In the genomic region with DNA sequence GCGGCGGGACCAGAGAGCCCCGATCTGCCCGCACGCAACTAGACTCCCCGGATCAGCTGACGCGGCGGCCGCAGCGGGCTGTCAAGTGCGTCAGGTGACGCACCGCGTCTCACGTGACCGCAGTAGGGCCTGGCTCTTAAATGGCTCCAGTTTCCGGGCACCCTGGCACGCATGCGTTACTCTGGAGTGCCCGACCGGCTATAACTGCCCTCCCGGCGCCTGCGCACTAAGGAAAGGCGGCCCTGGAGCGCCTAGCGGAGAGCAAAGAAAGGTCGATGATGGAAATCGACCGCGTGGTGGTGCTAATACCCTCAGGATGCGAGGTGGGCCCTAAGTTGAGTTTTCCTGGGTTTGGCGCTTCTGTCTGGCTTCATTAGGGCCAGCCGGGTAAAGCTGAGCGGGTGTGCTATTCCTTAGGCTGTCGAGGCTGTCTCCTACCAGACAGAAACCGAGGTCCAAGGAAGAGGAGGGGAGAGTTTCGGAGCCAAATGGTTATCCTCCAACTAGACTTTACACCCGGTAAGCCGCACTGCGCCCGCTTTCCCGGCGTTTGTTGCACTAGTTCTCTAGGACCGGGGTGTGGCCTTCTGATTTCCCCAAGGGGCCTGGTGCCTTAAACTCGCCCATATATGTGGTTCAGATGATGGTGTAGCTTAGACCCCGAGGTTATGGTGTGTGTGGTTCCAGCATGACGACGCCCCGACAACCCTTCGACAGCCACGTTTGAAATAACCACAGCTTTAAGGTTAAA, we compare ENCODE assay signal across 8 mouse cellular contexts. TPM values are rescaled to one million over a fixed set of nuclear protein-coding genes. Genes with fewer than 3 reads are reported as not detected.
A peak's percentile ranks its signal among the peaks of the same experiment; 100 is the strongest.
DNase-seq lines count a peak whose midpoint lies in the region; ATAC-seq and TF ChIP-seq lines count a peak whose summit lies in the region.

Gene Atp6v0d1, minus strand, starts transcription at position 96 of the 751 bp plus-strand sequence.

- peak within 1 kb of the TSS; percentile 80 for H3K4me2 ChIP-seq in heart, embryonic 15.5 days
- H3K4me2 ChIP-seq in liver, embryonic 14.5 days (ENCODE audit: low read depth): peak within 1 kb of the TSS; percentile 99
- H3K4me2 ChIP-seq in neural tube, embryonic 11.5 days (ENCODE audit: low read depth): peak within 1 kb of the TSS; percentile 93
- peak within 1 kb of the TSS; percentile 90 for H3K4me2 ChIP-seq in stomach, postnatal 0 days (replicated peaks; ENCODE audit: low read depth)

- H3K27ac ChIP-seq in forebrain, embryonic 10.5 days: peak within 1 kb of the TSS; percentile 86
- peak within 1 kb of the TSS; percentile 81 for H3K27ac ChIP-seq in heart, embryonic 15.5 days
- peak within 1 kb of the TSS; percentile 72 for H3K27ac ChIP-seq in liver, embryonic 14.5 days
- 0 out of 2 replicates have a peak within 1 kb of the TSS, but pooled peaks have one; percentile 62 for H3K27ac ChIP-seq in neural tube, embryonic 11.5 days (ENCODE audit: low read depth, low read length)
- peak within 1 kb of the TSS; percentile 91 for H3K27ac ChIP-seq in stomach, postnatal 0 days (replicated peaks)

- peak; percentile 98 for TF ChIP-seq CTCF in liver, embryonic 14.5 days (IDR thresholded peaks at IDR 0.05; ENCODE audit: low read depth)
- TF ChIP-seq CTCF in stomach, postnatal 0 days (IDR thresholded peaks at IDR 0.05; ENCODE audit: low read depth): peak; percentile 93

- ATAC-seq in heart, embryonic 15.5 days (replicated peaks; ENCODE audit: insufficient number of reproducible peaks, insufficient read depth, low FRiP score, low read depth): peak; percentile 98
- peak; percentile 98 for ATAC-seq in liver, embryonic 14.5 days (ENCODE audit: insufficient read depth)
- peak; percentile 98 for ATAC-seq in neural tube, embryonic 11.5 days (ENCODE audit: insufficient read depth, low FRiP score, low TSS enrichment)
- ATAC-seq in stomach, postnatal 0 days (ENCODE audit: low FRiP score, low TSS enrichment): peak; percentile 98

- peak within 1 kb of the TSS; percentile 86 for H3K9ac ChIP-seq in heart, embryonic 15.5 days
- peak within 1 kb of the TSS; percentile 87 for H3K9ac ChIP-seq in liver, embryonic 14.5 days (replicated peaks)
- H3K9ac ChIP-seq in neural tube, embryonic 11.5 days (ENCODE audit: low read length): peak within 1 kb of the TSS; percentile 85
- H3K9ac ChIP-seq in stomach, postnatal 0 days (ENCODE audit: low read length): peak within 1 kb of the TSS; percentile 91

- no peaks in the 10 kb centered on the region for H3K9me3 ChIP-seq in forebrain, embryonic 10.5 days
- H3K9me3 ChIP-seq in heart, embryonic 15.5 days (replicated peaks): no peaks in the 10 kb centered on the region
- H3K9me3 ChIP-seq in liver, embryonic 14.5 days (ENCODE audit: control insufficient read depth, low read length): no peaks in the 10 kb centered on the region
- no peaks in the 10 kb centered on the region for H3K9me3 ChIP-seq in neural tube, embryonic 11.5 days (ENCODE audit: control insufficient read depth, low read length)
- no peaks in the 10 kb centered on the region for H3K9me3 ChIP-seq in stomach, postnatal 0 days (ENCODE audit: control insufficient read depth, low read length)

- peaks cover 8% of the 10 kb centered on the region for H3K27me3 ChIP-seq in forebrain, embryonic 10.5 days (ENCODE audit: poor library complexity, severe bottlenecking)
- no peaks in the 10 kb centered on the region for H3K27me3 ChIP-seq in heart, embryonic 15.5 days
- H3K27me3 ChIP-seq in liver, embryonic 14.5 days (ENCODE audit: control insufficient read depth, insufficient read depth, low read length): no peaks in the 10 kb centered on the region; the same call in 1 of the 2 replicates
- no peaks in the 10 kb centered on the region for H3K27me3 ChIP-seq in neural tube, embryonic 11.5 days (ENCODE audit: control insufficient read depth, insufficient read depth, low read length)
- H3K27me3 ChIP-seq in stomach, postnatal 0 days (ENCODE audit: control insufficient read depth, insufficient read depth, low read length): no peaks in the 10 kb centered on the region

- 4% methylated on average over 52 of the region's 53 CpGs for whole genome bisulfite sequencing in forebrain, embryonic 10.5 days
- 3% methylated on average over 53 of the region's 53 CpGs for WGBS in heart, embryonic 15.5 days
- 3% methylated on average over 52 of the region's 53 CpGs for WGBS in liver, embryonic 14.5 days (ENCODE audit: insufficient replicate concordance)
- 3% methylated on average over 52 of the region's 53 CpGs for WGBS in neural tube, embryonic 11.5 days
- 3% methylated on average over 53 of the region's 53 CpGs for WGBS in stomach, postnatal 0 days

- peaks cover 28% of the 10 kb centered on the region for H3K4me1 ChIP-seq in forebrain, embryonic 10.5 days
- H3K4me1 ChIP-seq in heart, embryonic 15.5 days (replicated peaks): peaks cover 29% of the 10 kb centered on the region
- peaks cover 14 to 15% of the 10 kb centered on the region in 2 experiments for H3K4me1 ChIP-seq in liver, embryonic 14.5 days (replicated peaks; ENCODE audit: control insufficient read depth in 2 of 2, insufficient read depth in 2 of 2, low read length in 1 of 2)
- peaks cover 3% of the 10 kb centered on the region for H3K4me1 ChIP-seq in neural tube, embryonic 11.5 days (ENCODE audit: control insufficient read depth, insufficient read depth, low read length)
- H3K4me1 ChIP-seq in stomach, postnatal 0 days (replicated peaks; ENCODE audit: control insufficient read depth, insufficient read depth): peaks cover 5% of the 10 kb centered on the region; the same call in 1 of the 2 replicates

- H3K36me3 ChIP-seq in forebrain, embryonic 10.5 days (replicated peaks): 0 out of 2 replicates have a peak, but pooled peaks cover 2% of the 10 kb centered on the region
- H3K36me3 ChIP-seq in heart, embryonic 15.5 days: no peaks in the 10 kb centered on the region
- H3K36me3 ChIP-seq in liver, embryonic 14.5 days (replicated peaks; ENCODE audit: control insufficient read depth, insufficient read depth, low read depth): no peaks in the 10 kb centered on the region; the same call in 1 of the 2 replicates
- no peaks in the 10 kb centered on the region for H3K36me3 ChIP-seq in neural tube, embryonic 11.5 days (ENCODE audit: control insufficient read depth, insufficient read depth, low read length)
- no peaks in the 10 kb centered on the region for H3K36me3 ChIP-seq in stomach, postnatal 0 days (ENCODE audit: control insufficient read depth, insufficient read depth, low read length)

- DNase-seq in CD8-positive naive resting alpha-beta T cell, adult 2 months (ENCODE audit: low read depth in 2 of 2, low spot score in 2 of 2): peak; percentile 98 to 99
- peak; percentile 100 for DNase-seq in c-Kit-positive CD71-negative TER-119-negative erythroid progenitor cells, embryonic 14.5 days (ENCODE audit: low read depth)
- DNase-seq in forebrain, embryonic 10.5 days (ENCODE audit: extremely low spot score, low spot score): peak; percentile 100
- DNase-seq in kidney, postnatal 25 days: peak; percentile 100
- peak; percentile 99 to 100 (median 99) for DNase-seq in liver, embryonic 14.5 days (ENCODE audit: low read depth in 3 of 3, low spot score in 3 of 3)
- DNase-seq in neural tube, embryonic 11.5 days (ENCODE audit: low spot score): peak; percentile 99
- DNase-seq in stomach, postnatal 0 days (ENCODE audit: low spot score): peak; percentile 99

- no peak for TF ChIP-seq EP300 in liver, embryonic 14.5 days (IDR thresholded peaks at IDR 0.05; ENCODE audit: low read depth)
- TF ChIP-seq EP300 in stomach, postnatal 0 days (optimal IDR thresholded peaks at IDR 0.05): no peak

- peak within 1 kb of the TSS; percentile 80 for H3K4me3 ChIP-seq in forebrain, embryonic 10.5 days
- H3K4me3 ChIP-seq in heart, embryonic 15.5 days: peak within 1 kb of the TSS; percentile 87
- peak within 1 kb of the TSS; percentile 70 to 85 for H3K4me3 ChIP-seq in liver, embryonic 14.5 days (ENCODE audit: insufficient read depth in 1 of 2, low read depth in 2 of 2, low read length in 2 of 2)
- peak within 1 kb of the TSS; percentile 89 for H3K4me3 ChIP-seq in neural tube, embryonic 11.5 days (ENCODE audit: low read depth, low read length)
- peak within 1 kb of the TSS; percentile 90 for H3K4me3 ChIP-seq in stomach, postnatal 0 days (ENCODE audit: low read depth, low read length)

RNA-seq across cellular contexts. Expression of gene Atp6v0d1, which starts in this region (rescaled TPM):
- polyA plus RNA-seq in forebrain, embryonic 10.5 days (2016; fragmentation: Nextera tagmentation; extraction: Ambion mirVana): 65.3 and 73.4 TPM in 2 replicates
- 50.0 and 63.3 TPM in 2 replicates for polyA plus RNA-seq in heart, embryonic 15.5 days (2015; fragmentation: Nextera tagmentation; extraction: Ambion mirVana)
- polyA plus RNA-seq in liver, embryonic 14.5 days (2012; rRNA removed): 36.0 and 40.1 TPM in 2 replicates
- 44.3 and 46.3 TPM in 2 replicates for polyA plus RNA-seq in liver, embryonic 14.5 days (2014; fragmentation: Nextera tagmentation; extraction: Ambion mirVana)
- polyA plus RNA-seq in neural tube, embryonic 11.5 days (2014; fragmentation: Nextera tagmentation; extraction: Ambion mirVana): 137 and 148 TPM in 2 replicates
- polyA plus RNA-seq in stomach, postnatal 0 days (2015; fragmentation: Nextera tagmentation; extraction: Ambion mirVana): 96.2 and 101 TPM in 2 replicates

Comparison
In these comparisons a context has a peak if more than half of its experiments do, and no peak if none do; other contexts are left out.
1. Peak in every context shown above with its lines: DNase-seq, ATAC-seq, H3K4me3 ChIP-seq and H3K27ac ChIP-seq.